Mouse (Mus musculus): ENCODE results near the gene Laptm5.

DNA sequence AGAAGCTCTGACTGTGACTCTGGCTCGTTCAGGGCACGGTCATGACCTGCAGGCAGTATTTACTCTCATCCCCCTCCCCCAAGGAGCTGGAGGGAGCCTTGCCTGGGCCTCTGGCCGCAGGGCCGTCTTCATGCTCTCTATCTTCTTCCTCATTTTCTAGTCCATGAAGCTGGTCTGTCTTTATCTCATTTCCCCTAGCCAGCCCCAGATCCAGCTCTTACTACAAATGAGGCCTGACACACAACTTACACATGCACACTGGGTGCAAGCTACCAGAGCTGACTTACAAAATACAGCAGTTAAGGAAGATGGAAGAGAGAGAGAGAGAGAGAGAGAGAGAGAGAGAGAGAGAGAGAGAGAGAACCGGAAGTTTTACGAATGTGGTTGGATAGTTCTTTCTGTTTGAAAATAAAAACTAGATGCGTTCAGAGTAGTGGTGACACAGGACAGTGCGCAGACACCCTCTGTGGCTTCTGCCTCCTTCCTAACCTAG lies 10.6 kb upstream of the Laptm5 start:
- TF ChIP-seq CTCF (IDR thresholded peaks at IDR 0.05; ENCODE audit: low read depth, low read length) (no peak), POLR2A (IDR thresholded peaks at IDR 0.05; ENCODE audit: borderline replicate concordance, low read depth, low read length) (no peak)
